Mouse (Mus musculus) heart, adult 2 months (tissue): ENCODE results near the gene Arhgap25.

Source experiments
- CTCF ChIP-seq: fragments of 200-600 bp; IDR thresholded peaks from 2 replicates; pipeline ENCODE4 v1.8.1; 2022; ENCODE audit warnings: antibody characterized with exemption, mild to moderate bottlenecking, moderate library complexity
- EP300 ChIP-seq: fragments of 200-500 bp; IDR thresholded peaks from 2 replicates; pipeline ENCODE4 v1.6.1; 2011; ENCODE audit warnings: low read depth, low read length, control low read depth; ENCODE audit not compliant: insufficient read depth

DNA sequence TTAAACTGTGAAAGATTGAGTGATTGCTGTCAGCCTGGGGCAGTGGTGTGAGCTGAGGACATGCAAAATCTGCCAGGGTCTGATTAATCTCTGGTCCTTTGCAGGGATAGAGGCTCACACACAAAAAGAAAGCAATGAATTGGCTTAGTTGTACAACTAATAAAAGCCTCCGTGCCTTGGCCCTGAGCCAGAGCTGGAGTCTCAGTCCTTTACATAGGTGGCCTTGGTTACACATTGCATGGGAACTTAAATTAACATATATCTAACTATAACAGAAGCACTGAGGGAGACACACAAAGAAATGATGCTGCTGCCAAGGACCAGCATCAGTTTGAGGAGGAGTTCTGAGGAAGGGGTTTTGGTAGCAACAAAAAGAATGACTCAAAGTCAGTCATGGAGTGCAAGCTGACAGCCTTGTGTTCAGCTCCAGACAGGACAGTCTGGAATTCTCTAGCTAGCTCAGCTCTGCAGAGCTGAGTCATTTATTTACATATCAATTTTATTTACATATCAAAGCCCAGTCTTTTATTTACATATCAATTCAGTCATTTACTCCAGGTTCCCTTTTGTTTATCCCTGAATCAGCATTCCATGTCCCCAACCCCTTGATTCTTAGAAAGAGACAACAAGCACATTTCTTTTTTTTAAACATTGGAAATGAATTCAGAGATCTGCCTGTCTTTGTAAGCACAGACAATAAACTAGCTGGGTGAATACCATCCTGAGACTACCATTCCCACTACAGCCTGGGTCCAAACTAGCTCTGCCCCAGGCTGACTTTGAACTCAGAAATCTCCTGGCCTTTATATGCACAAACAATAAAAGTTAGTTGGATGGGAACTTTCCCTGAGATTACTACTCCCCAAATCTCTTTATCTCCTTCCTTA is 12.5 kb upstream of the Arhgap25 start:
- no peak for TF ChIP-seq CTCF
- no peak for TF ChIP-seq EP300
